Mouse (Mus musculus): ENCODE measurements at regions not wholly inside any gene's neighbourhood (a gene's known extent, or its start where the extent isn't known, plus 50 kb on each side); places are given as distances from the start of the nearest gene placed in this dataset.
A peak's percentile ranks its signal among the peaks of the same experiment; 100 is the strongest.
"Not testable (repeated sequence)": the region's sequence is repeated elsewhere in the genome, so short reads cannot be mapped to it uniquely, and the experiment has no call there.

DNA sequence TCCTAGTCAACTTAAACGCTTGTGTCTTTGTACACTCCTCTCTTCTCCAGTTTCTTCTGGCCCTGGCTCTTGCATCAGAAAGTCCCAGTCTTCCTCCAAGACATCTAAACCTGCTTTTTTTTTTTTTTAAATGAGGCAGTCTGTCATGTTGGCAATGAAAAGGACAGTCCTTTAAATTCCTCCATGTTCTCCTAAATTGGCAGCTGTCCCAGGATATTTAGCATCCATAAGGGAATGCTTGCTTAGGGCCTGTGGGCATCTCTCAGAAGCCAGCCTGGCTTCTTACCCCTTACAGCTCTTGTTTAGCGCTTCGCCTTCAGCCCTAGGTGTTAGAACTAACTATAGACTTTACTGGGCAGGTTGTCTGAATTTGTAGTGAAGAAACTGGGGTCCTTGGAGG, 311.2 kb downstream of the Eipr1 start:
- DNase-seq (ENCODE audit: low spot score), result peak; percentile 67

GRCm38 (mm10) chr12:29068180-29068579, 316.6 kb downstream of the Eipr1 start:
- H3K9ac ChIP-seq (replicated peaks; ENCODE audit: low read length), result no peak overlapping the region
- H3K36me3 ChIP-seq (ENCODE audit: insufficient read depth, low read length), result no peaks in the 10 kb centered on the region
- H3K27me3 ChIP-seq (ENCODE audit: insufficient read depth, low read length), result no peaks in the 10 kb centered on the region
- H3K27ac ChIP-seq, result no peak overlapping the region
- WGBS, result 32% methylated on average over 5 of the region's 5 CpGs
- peak; percentile 80 for DNase-seq (ENCODE audit: low spot score)
- TF ChIP-seq CTCF (IDR thresholded peaks at IDR 0.05; ENCODE audit: low read depth), result peak; percentile 81
- ATAC-seq, result peak; percentile 92
- H3K4me1 ChIP-seq (ENCODE audit: insufficient read depth, low read length), result no peaks in the 10 kb centered on the region
- no peaks in the 10 kb centered on the region for H3K9me3 ChIP-seq (ENCODE audit: low read length)
- no peak overlapping the region for H3K4me2 ChIP-seq (ENCODE audit: low read depth, low read length)
- H3K4me3 ChIP-seq (ENCODE audit: low read length), result no peak overlapping the region

More for the DNA sequence above, 311.2 kb downstream of the Eipr1 start:
- H3K9me3 ChIP-seq (ENCODE audit: low read length), result no peaks in the 10 kb centered on the region
- no peaks in the 10 kb centered on the region for H3K4me1 ChIP-seq (ENCODE audit: insufficient read depth, low read length)
- H3K4me2 ChIP-seq (ENCODE audit: low read depth, low read length), result no peak overlapping the region
- no peaks in the 10 kb centered on the region for H3K36me3 ChIP-seq (ENCODE audit: insufficient read depth, low read length)
- WGBS, result 60% methylated on average over 3 of the region's 3 CpGs
- H3K27me3 ChIP-seq (ENCODE audit: insufficient read depth, low read length), result no peaks in the 10 kb centered on the region
- H3K9ac ChIP-seq (replicated peaks; ENCODE audit: low read length), result no peak overlapping the region
- no peak for TF ChIP-seq CTCF (IDR thresholded peaks at IDR 0.05; ENCODE audit: low read depth)
- H3K4me3 ChIP-seq (ENCODE audit: low read length), result no peak overlapping the region
- H3K27ac ChIP-seq, result no peak overlapping the region
- ATAC-seq, result no peak

- Histone ChIP-seq H3K36me3 (ENCODE audit: insufficient read depth, low read length) (no peaks in the 10 kb centered on the region), H3K9me3 (ENCODE audit: low read length) (no peaks in the 10 kb centered on the region), H3K27me3 (ENCODE audit: insufficient read depth, low read length) (no peaks in the 10 kb centered on the region), H3K9ac (replicated peaks; ENCODE audit: low read length) (no peak overlapping the region), H3K4me2 (ENCODE audit: low read depth, low read length) (no peak overlapping the region), H3K27ac (peak overlapping the region; percentile 41; the same call in 1 of the 2 replicates), H3K4me1 (ENCODE audit: insufficient read depth, low read length) (peaks cover 9% of the 10 kb centered on the region; the same call in 1 of the 2 replicates), H3K4me3 (ENCODE audit: low read length) (no peak overlapping the region)
- ATAC-seq, result peak; percentile 58; the same call in 1 of the 2 replicates
- 43% methylated on average over 10 of the region's 10 CpGs for WGBS
- TF ChIP-seq CTCF (IDR thresholded peaks at IDR 0.05; ENCODE audit: low read depth), result no peak
- DNase-seq (ENCODE audit: low spot score), result no peak
These were observed 323.7 kb downstream of the Eipr1 start for GRCm38 (mm10) chr12:29075096-29075852.

- TF ChIP-seq CTCF (IDR thresholded peaks at IDR 0.05; ENCODE audit: low read depth), result no peak
- no peak overlapping the region for H3K27ac ChIP-seq
- WGBS, result 63% methylated on average over 1 of the region's 1 CpGs
These were observed 325.0 kb downstream of the Eipr1 start for GRCm38 (mm10) chr12:29076606-29077005.

DNA sequence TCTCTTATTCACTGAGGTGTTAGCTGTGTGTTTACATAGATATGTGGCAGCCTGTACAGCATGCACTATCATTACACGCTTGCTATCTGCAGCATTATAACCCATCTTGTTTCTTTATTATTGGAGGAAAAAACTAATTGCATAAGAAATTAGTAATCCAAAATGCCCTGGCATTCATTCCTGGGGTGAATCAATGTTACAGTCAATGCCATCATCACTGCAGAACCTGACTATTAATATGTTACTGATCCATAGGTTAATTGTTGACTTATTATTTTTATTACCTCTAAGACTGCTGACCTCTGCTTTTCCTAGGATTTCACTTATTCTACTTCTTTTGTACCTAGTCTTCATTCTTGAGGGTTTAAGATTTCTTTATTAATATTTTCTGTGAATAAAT, 327.4 kb downstream of the Eipr1 start:
- H3K9ac ChIP-seq (replicated peaks; ENCODE audit: low read length), result no peak overlapping the region
- H3K27ac ChIP-seq, result no peak overlapping the region
- TF ChIP-seq CTCF (IDR thresholded peaks at IDR 0.05; ENCODE audit: low read depth), result no peak
- no peak overlapping the region for H3K4me2 ChIP-seq (ENCODE audit: low read depth, low read length)
- no peaks in the 10 kb centered on the region for H3K36me3 ChIP-seq (ENCODE audit: insufficient read depth, low read length)
- peaks cover 25% of the 10 kb centered on the region; the same call in 1 of the 2 replicates for H3K4me1 ChIP-seq (ENCODE audit: insufficient read depth, low read length)
- ATAC-seq (no peak), DNase-seq (ENCODE audit: low spot score) (no peak)
- no peak overlapping the region for H3K4me3 ChIP-seq (ENCODE audit: low read length)
- H3K9me3 ChIP-seq (ENCODE audit: low read length), result no peaks in the 10 kb centered on the region
- no peaks in the 10 kb centered on the region for H3K27me3 ChIP-seq (ENCODE audit: insufficient read depth, low read length)
- 93% methylated on average over 1 of the region's 1 CpGs for WGBS

More at GRCm38 (mm10) chr12:29076606-29077005, 325.0 kb downstream of the Eipr1 start:
- no peak overlapping the region for H3K9ac ChIP-seq (replicated peaks; ENCODE audit: low read length)
- no peaks in the 10 kb centered on the region for H3K36me3 ChIP-seq (ENCODE audit: insufficient read depth, low read length)
- peaks cover 9% of the 10 kb centered on the region; the same call in 1 of the 2 replicates for H3K4me1 ChIP-seq (ENCODE audit: insufficient read depth, low read length)
- H3K4me3 ChIP-seq (ENCODE audit: low read length), result no peak overlapping the region
- H3K27me3 ChIP-seq (ENCODE audit: insufficient read depth, low read length), result no peaks in the 10 kb centered on the region
- H3K4me2 ChIP-seq (ENCODE audit: low read depth, low read length), result no peak overlapping the region
- DNase-seq (ENCODE audit: low spot score) (no peak), ATAC-seq (no peak)
- no peaks in the 10 kb centered on the region for H3K9me3 ChIP-seq (ENCODE audit: low read length)

GRCm38 (mm10) chr12:29083426-29084221, 332.0 kb downstream of the Eipr1 start:
- peak overlapping the region; percentile 76 for H3K27ac ChIP-seq
- peak; percentile 85 for ATAC-seq
- H3K36me3 ChIP-seq (ENCODE audit: insufficient read depth, low read length), result no peaks in the 10 kb centered on the region
- DNase-seq (ENCODE audit: low spot score), result peak; percentile 59
- H3K4me1 ChIP-seq (ENCODE audit: insufficient read depth, low read length), result 0 out of 2 replicates have a peak, but pooled peaks cover 19% of the 10 kb centered on the region
- TF ChIP-seq CTCF (IDR thresholded peaks at IDR 0.05; ENCODE audit: low read depth), result no peak
- H3K4me2 ChIP-seq (ENCODE audit: low read depth, low read length), result no peak overlapping the region
- WGBS, result 23% methylated on average over 13 of the region's 13 CpGs
- H3K27me3 ChIP-seq (ENCODE audit: insufficient read depth, low read length), result no peaks in the 10 kb centered on the region
- no peak overlapping the region for H3K4me3 ChIP-seq (ENCODE audit: low read length)
- H3K9ac ChIP-seq (replicated peaks; ENCODE audit: low read length), result 0 out of 2 replicates have a peak overlapping the region, but pooled peaks have one; percentile 13
- H3K9me3 ChIP-seq (ENCODE audit: low read length), result no peaks in the 10 kb centered on the region

DNA sequence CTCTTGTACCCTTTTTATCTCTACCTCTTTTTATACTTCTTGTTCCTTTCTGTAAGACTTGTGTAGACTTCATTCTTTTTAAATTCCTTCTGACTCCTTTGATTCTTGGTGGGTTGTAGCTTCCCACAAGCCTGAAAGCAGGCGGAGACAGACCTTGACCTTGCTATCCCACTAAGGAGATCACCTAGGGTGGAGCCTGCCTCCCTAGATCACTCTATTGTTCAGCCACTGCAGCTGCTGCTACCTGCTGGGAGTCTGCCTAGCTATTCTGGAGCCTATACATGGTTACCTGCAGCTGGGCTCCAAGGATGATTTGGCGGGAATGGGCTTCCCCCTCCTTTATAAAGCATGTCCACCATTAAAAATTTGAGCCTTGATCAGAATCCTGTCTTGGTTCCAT, 335.6 kb downstream of the Eipr1 start:
- not testable (repeated sequence) for H3K4me2 ChIP-seq (ENCODE audit: low read depth, low read length); H3K9ac ChIP-seq (replicated peaks; ENCODE audit: low read length); H3K9me3 ChIP-seq (ENCODE audit: low read length); H3K36me3 ChIP-seq (ENCODE audit: insufficient read depth, low read length); H3K4me3 ChIP-seq (ENCODE audit: low read length); H3K27ac ChIP-seq; H3K27me3 ChIP-seq (ENCODE audit: insufficient read depth, low read length); ATAC-seq; DNase-seq (ENCODE audit: low spot score)
- 57% methylated on average over 2 of the region's 2 CpGs for WGBS
- H3K4me1 ChIP-seq (ENCODE audit: insufficient read depth, low read length), result peaks cover 19% of the 10 kb centered on the region; the same call in 1 of the 2 replicates
